Mouse (Mus musculus): Measurements from ENCODE around the gene Tnfsf12.

GRCm38 (mm10) chr11:69720852-69721251, 25.2 kb upstream of the Tnfsf12 start:
- TF ChIP-seq CTCF (IDR thresholded peaks at IDR 0.05; ENCODE audit: borderline replicate concordance, control insufficient read depth, extremely low read depth, insufficient read depth, low read length, poor library complexity) (no peak), POLR2A (IDR thresholded peaks at IDR 0.05; ENCODE audit: control insufficient read depth, extremely low read depth, insufficient read depth, low read length, poor library complexity) (no peak)
